Mouse (Mus musculus) hindbrain, embryonic 11.5 days (tissue): ENCODE results near the gene Abca4. TPM values are rescaled to one million over a fixed set of nuclear protein-coding genes. Genes with fewer than 3 reads are reported as not detected.
A peak's percentile ranks its signal among the peaks of the same experiment; 100 is the strongest.

ENCODE experiments used
- ATAC-seq: fragments of 200-750 bp; cut with Nextera tagmentation; 2 replicates; pipeline ENCODE4 v1.8.0; 2017; ENCODE audit warnings: mild to moderate bottlenecking, moderate TSS enrichment, moderate library complexity; ENCODE audit not compliant: low FRiP score
- DNase-seq: peaks from one replicate; pipeline ENCODE4 v3.0.0-alpha.2; 2015; ENCODE audit warnings: low spot score
- H3K27ac ChIP-seq: fragments of 300-500 bp; sonication (generic); 2 replicates; pipeline ENCODE4 v1.5.1; 2014; ENCODE audit warnings: mild to moderate bottlenecking, low read depth, low read length
- H3K27me3 ChIP-seq: fragments of 300-500 bp; sonication (generic); 2 replicates; pipeline ENCODE4 v1.6.1; 2014; ENCODE audit warnings: mild to moderate bottlenecking, low read length, moderate library complexity, mixed read lengths; ENCODE audit not compliant: control insufficient read depth, insufficient read depth
- H3K36me3 ChIP-seq: fragments of 300-500 bp; sonication (generic); 2 replicates; pipeline ENCODE4 v1.6.1; 2014; ENCODE audit warnings: mild to moderate bottlenecking, low read length, moderate library complexity, mixed read lengths; ENCODE audit not compliant: control insufficient read depth, insufficient read depth
- H3K4me1 ChIP-seq: fragments of 300-500 bp; sonication (generic); replicated peaks from 2 replicates; pipeline ENCODE4 v1.6.1; 2014; ENCODE audit warnings: low read length, mixed read lengths; ENCODE audit not compliant: control insufficient read depth, insufficient read depth
- H3K4me2 ChIP-seq: fragments of 300-500 bp; sonication (generic); replicated peaks from 2 replicates; pipeline ENCODE4 v1.6.1; 2014; ENCODE audit warnings: mild to moderate bottlenecking, low read depth, low read length
- H3K4me3 ChIP-seq: fragments of 300-500 bp; sonication (generic); 2 replicates; pipeline ENCODE4 v1.5.1; 2014; ENCODE audit warnings: low read depth, low read length
- H3K9ac ChIP-seq: fragments of 300-500 bp; sonication (generic); 2 replicates; pipeline ENCODE4 v1.6.1; 2014; ENCODE audit warnings: low read depth, low read length
- H3K9me3 ChIP-seq: fragments of 300-500 bp; sonication (generic); 2 replicates; pipeline ENCODE4 v1.6.1; 2016; ENCODE audit warnings: low read length; ENCODE audit not compliant: control insufficient read depth
- WGBS: fragments of 180-500 bp; shearing (Covaris S2); extraction: QIAGEN DNeasy Blood & Tissue Kit; methylation state at CpG from one replicate; pipeline ENCODE4 v1.1.7; 2014; 5-methylcytosine and 5-hydroxymethylcytosine counted together
- polyA plus RNA-seq: library from polyadenylated mRNA; unstranded; fragments of >200 nt; fragmentation: Nextera tagmentation; extraction: Ambion mirVana; gene quantifications from 2 replicates; pipeline ENCODE4 v1.2.1, GENCODE M21; 2014

Gene Abca4
- 1.4 and 2.1 TPM in 2 replicates for polyA plus RNA-seq

DNA sequence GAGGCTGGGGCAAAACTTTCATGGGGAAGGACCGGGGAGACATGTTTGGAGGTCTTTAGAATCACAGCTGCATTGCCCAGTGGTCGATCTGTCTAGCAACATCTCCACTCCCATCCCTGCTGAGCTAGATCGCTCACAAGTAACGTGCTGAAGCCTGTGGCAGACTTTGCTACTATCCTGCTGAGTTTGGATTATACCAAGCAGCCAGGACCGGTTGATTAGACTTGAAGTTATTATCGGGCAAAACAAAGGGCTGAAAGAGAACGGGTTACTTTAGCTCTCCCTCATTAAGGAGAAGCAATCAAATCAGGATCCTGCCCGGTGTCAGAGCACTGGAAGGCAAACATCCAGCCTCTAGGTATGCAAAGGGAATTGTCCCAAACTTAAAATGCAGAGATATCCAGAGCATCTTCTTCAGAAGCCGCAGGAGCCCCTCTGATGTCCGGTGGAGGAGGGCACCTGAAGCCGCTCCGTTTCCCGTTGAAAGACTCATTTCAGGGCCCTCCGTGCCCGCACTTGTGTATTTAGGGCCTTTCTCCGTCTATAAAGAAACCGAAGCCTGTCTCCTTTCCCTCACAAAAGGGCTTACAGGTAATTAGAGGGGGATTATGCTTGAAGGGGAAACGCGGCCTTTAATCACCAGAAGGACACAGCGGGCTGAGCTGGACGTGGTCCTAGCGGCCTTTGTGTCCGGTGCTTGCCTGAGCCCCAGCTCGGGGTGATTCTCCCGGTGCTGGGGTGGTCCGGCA, at the start of gene Abca4:
Abca4 (plus strand) TSS at position 645 of the 749 bp plus-strand sequence.
- ATAC-seq (no peak), DNase-seq (peak; percentile 59)
- peak within 1 kb of the TSS; percentile 48; the same call in 1 of the 2 replicates for H3K9ac ChIP-seq
- H3K9me3 ChIP-seq, result no peaks in the 10 kb centered on the region
- H3K4me1 ChIP-seq, result peaks cover 19% of the 10 kb centered on the region
- peak within 1 kb of the TSS; percentile 11; the same call in 1 of the 2 replicates for H3K4me3 ChIP-seq
- peaks cover 28% of the 10 kb centered on the region for H3K27me3 ChIP-seq
- no peaks in the 10 kb centered on the region for H3K36me3 ChIP-seq
- H3K4me2 ChIP-seq, result peak within 1 kb of the TSS; percentile 19
- no peak within 1 kb of the TSS for H3K27ac ChIP-seq
- WGBS, result 7% methylated on average over 26 of the region's 26 CpGs

DNA sequence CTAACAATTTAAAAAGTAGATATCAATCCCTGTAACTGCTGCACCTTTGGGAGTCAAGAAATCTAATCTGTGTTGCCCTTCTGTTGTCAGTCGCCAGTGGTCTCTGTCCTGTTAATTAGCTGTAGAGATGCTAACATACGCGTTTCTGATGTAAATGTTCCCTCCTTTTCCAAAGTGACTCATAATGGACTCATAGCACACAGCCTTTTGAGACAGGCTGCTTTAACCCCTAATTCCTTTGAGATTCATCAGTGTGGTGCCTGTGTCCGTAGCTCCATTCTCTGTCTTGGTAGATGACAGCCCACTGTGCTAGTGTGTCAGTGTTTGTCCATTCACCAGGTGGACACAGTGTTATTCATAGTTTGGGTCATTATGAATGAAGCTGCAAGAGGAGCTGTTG, 49.1 kb upstream of the Abca4 start:
- Histone ChIP-seq H3K27me3 (no peaks in the 10 kb centered on the region), H3K36me3 (no peaks in the 10 kb centered on the region), H3K9me3 (no peaks in the 10 kb centered on the region), H3K4me1 (no peaks in the 10 kb centered on the region; the same call in 1 of the 2 replicates), H3K4me3 (no peak overlapping the region), H3K27ac (no peak overlapping the region), H3K4me2 (no peak overlapping the region), H3K9ac (no peak overlapping the region)
- no peak for ATAC-seq
- 51% methylated on average over 4 of the region's 4 CpGs for WGBS
- DNase-seq, result no peak

DNA sequence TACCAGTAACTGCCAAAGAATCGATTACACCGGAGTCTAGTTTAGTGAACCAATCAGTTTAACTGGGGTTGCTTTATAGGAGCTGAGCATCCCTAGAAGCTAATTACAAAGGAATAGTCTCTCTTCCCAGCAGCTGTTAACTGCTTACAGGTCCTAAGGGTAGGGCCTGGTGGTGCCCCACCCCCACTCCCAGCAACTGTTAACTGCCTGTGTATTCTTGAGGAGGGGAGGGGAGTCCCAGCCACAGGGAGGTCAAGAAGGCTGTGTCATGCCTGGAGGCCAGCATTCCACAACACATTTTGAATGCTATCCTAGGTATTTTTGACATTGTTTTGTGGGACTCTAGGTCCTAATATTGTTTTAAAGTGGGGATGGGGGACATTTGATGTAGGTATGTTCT, 44.3 kb upstream of the Abca4 start:
- no peaks in the 10 kb centered on the region; the same call in 1 of the 2 replicates for H3K4me1 ChIP-seq
- no peak for ATAC-seq
- DNase-seq, result no peak
- no peaks in the 10 kb centered on the region for H3K27me3 ChIP-seq
- no peaks in the 10 kb centered on the region for H3K36me3 ChIP-seq
- H3K4me3 ChIP-seq, result no peak overlapping the region
- no peak overlapping the region for H3K4me2 ChIP-seq
- no peak overlapping the region for H3K9ac ChIP-seq
- H3K9me3 ChIP-seq, result no peaks in the 10 kb centered on the region
- WGBS, result 88% methylated on average over 2 of the region's 2 CpGs
- no peak overlapping the region for H3K27ac ChIP-seq

DNA sequence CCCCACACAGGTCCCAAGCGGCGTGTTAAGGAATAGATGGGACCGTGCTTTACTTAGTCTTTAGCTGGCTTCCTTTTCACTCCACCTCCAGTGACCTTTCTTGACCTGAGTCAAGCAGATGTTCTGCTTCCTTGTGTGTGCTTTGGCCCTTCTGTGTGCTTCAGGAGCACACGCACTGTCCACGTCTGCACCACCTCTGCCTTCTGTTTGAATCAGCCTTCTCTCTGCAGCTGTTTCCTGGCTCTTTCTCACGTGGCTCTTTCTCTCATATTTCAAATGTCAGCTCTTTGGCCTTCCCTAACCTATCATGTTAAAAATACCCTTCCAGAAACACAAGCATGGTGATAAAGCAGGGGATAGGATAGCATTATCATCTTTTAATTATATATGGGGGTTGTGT, 42.7 kb upstream of the Abca4 start:
- Histone ChIP-seq H3K4me1 (no peaks in the 10 kb centered on the region; the same call in 1 of the 2 replicates), H3K27me3 (no peaks in the 10 kb centered on the region), H3K4me2 (no peak overlapping the region), H3K27ac (no peak overlapping the region), H3K4me3 (no peak overlapping the region), H3K9ac (no peak overlapping the region), H3K36me3 (no peaks in the 10 kb centered on the region), H3K9me3 (no peaks in the 10 kb centered on the region)
- 63% methylated on average over 6 of the region's 6 CpGs for WGBS
- ATAC-seq, result no peak
- DNase-seq, result no peak

DNA sequence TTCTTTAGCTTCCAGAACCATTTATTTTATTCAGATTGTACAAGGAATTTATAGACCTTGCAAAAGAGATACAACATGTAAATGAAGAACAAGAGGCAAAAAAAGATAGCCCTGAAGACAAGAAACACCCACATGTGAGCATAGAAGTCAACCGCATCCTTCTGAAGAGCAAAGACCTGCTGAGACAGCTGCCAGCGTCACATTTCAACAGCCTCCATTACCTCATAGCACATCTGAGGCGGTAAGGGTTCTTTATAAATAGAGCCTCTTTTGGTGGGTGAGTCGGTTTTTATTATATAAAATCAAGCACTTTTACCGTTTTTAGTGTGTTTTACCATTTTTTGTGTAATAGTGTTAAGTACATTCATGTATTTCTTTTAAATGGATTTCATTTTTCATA, 34.4 kb upstream of the Abca4 start:
- WGBS, result 94% methylated on average over 5 of the region's 5 CpGs
- ATAC-seq (no peak), DNase-seq (no peak)
- Histone ChIP-seq H3K27ac (no peak overlapping the region), H3K9ac (no peak overlapping the region), H3K9me3 (no peaks in the 10 kb centered on the region), H3K4me1 (no peaks in the 10 kb centered on the region), H3K36me3 (no peaks in the 10 kb centered on the region), H3K4me3 (no peak overlapping the region), H3K4me2 (no peak overlapping the region), H3K27me3 (no peaks in the 10 kb centered on the region)

DNA sequence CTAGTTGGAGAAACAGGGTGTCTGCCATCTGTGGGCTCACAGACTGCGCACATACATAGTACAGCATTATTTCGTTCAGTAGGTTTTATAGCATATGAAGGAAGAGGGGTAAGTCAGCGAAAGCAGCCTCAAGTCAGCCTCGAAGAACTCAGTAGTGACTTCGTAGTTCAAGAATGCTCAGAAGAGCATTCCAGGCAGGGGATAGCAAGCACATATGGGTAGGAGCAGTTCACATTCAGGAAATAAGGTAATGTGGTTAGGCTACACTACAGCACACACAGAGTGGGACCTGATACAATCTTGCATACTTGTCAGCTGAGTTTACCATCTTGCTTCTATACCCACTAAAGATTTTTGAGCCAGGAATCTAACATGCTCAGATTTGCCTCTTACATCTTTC, 34.0 kb upstream of the Abca4 start:
- Histone ChIP-seq H3K4me1 (no peaks in the 10 kb centered on the region), H3K27me3 (no peaks in the 10 kb centered on the region), H3K4me3 (no peak overlapping the region), H3K27ac (no peak overlapping the region), H3K4me2 (no peak overlapping the region), H3K36me3 (no peaks in the 10 kb centered on the region), H3K9me3 (no peaks in the 10 kb centered on the region), H3K9ac (no peak overlapping the region)
- WGBS, result 89% methylated on average over 5 of the region's 5 CpGs
- DNase-seq, result no peak
- ATAC-seq, result no peak

DNA sequence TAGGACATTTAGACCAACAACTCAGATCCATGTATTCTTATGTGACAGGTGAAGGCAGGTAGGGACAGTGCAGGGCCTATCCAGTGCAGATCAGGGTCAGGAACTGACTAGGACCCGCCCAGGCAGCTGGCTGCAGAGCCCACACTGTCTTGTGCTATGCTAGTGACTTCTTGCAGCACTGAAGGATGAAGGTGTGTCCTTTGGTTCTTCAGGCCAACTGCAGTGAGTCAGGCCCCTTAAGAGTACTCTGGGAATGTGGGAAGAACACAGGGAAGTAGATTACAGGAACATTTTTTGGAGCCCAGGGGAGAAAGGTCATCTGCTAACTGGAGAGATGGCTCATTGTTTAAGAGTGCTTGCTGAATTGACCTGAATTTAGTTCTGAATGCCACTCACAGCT, 31.8 kb upstream of the Abca4 start:
- Histone ChIP-seq H3K4me2 (no peak overlapping the region), H3K9me3 (no peaks in the 10 kb centered on the region), H3K4me3 (no peak overlapping the region), H3K27me3 (no peaks in the 10 kb centered on the region), H3K4me1 (no peaks in the 10 kb centered on the region), H3K9ac (no peak overlapping the region), H3K27ac (no peak overlapping the region), H3K36me3 (no peaks in the 10 kb centered on the region)
- DNase-seq (no peak), ATAC-seq (no peak)
- 81% methylated on average over 1 of the region's 1 CpGs for WGBS

DNA sequence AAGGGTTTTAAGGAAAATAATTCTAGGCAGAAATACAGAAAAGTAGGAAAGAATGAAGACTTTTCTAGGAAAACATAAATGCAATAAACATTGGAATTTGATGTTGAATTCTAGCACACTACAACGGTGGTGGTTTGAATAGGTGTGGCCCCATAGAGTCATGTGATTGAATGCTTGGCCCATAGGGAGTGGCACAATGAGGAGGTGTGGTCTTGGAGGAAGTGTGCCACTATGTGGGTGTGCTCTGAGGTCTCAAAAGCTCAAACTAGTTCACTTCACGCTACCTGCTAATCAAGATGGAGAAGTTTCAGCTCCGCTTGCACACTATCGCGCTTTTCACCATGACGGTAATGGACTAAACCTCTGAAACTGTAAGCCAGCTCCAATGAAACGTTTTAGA, 25.8 kb upstream of the Abca4 start:
- WGBS, result 95% methylated on average over 7 of the region's 7 CpGs
- DNase-seq (no peak), ATAC-seq (no peak)
- H3K4me3 ChIP-seq, result no peak overlapping the region
- no peak overlapping the region for H3K4me2 ChIP-seq
- no peaks in the 10 kb centered on the region for H3K9me3 ChIP-seq
- no peaks in the 10 kb centered on the region for H3K4me1 ChIP-seq
- no peaks in the 10 kb centered on the region for H3K36me3 ChIP-seq
- H3K27me3 ChIP-seq, result no peaks in the 10 kb centered on the region
- H3K9ac ChIP-seq, result no peak overlapping the region
- no peak overlapping the region for H3K27ac ChIP-seq

DNA sequence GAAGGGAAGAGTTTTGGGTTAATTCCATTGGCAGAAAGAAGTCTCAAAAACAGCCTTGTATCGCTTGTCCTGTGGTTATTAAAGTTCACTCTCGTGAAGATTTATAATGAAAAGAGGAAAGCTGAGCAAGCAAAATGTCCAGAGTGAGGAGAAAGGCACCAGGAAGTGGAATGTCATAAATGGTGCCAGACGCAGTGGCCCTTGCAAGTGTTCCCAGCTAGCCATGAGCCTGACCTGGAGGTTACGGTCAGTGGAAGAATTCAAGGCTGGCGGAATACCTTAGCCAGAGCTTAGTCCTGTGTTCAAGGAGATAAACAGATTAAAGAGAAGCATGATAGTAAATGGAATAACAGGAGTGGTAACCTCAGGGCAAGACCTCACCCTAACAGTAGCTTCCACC, 25.1 kb upstream of the Abca4 start:
- H3K9me3 ChIP-seq, result no peaks in the 10 kb centered on the region
- DNase-seq (no peak), ATAC-seq (no peak)
- no peaks in the 10 kb centered on the region for H3K36me3 ChIP-seq
- H3K27ac ChIP-seq, result no peak overlapping the region
- no peak overlapping the region for H3K4me2 ChIP-seq
- no peaks in the 10 kb centered on the region for H3K4me1 ChIP-seq
- WGBS, result 90% methylated on average over 5 of the region's 5 CpGs
- H3K9ac ChIP-seq, result no peak overlapping the region
- H3K27me3 ChIP-seq, result no peaks in the 10 kb centered on the region
- no peak overlapping the region for H3K4me3 ChIP-seq
